Mouse (Mus musculus): Measurements from ENCODE around the gene Mtss1l. TPM values are rescaled to one million over a fixed set of nuclear protein-coding genes. Genes with fewer than 3 reads are reported as not detected.
"Not testable (repeated sequence)": the region's sequence is repeated elsewhere in the genome, so short reads cannot be mapped to it uniquely, and the experiment has no call there.

Mtss1l gene
- polyA plus RNA-seq, 1 experiment from 2014 or later, result 11.2 TPM

GRCm38 (mm10) chr8:110775316-110775715, 54.0 kb downstream of the Mtss1l start:
- no peak overlapping the region for H3K4me2 ChIP-seq (replicated peaks; ENCODE audit: low read depth, low read length)
- no peaks in the 10 kb centered on the region for H3K36me3 ChIP-seq (ENCODE audit: control insufficient read depth, insufficient read depth, low read length)
- H3K9me3 ChIP-seq (ENCODE audit: control insufficient read depth, low read length), result 0 out of 2 replicates have a peak, but pooled peaks cover 3% of the 10 kb centered on the region
- ATAC-seq (ENCODE audit: low FRiP score, low TSS enrichment), result no peak
- no peaks in the 10 kb centered on the region for H3K27me3 ChIP-seq (ENCODE audit: control insufficient read depth, insufficient read depth, low read length)
- H3K27ac ChIP-seq (ENCODE audit: low read depth, low read length), result no peak overlapping the region
- no peaks in the 10 kb centered on the region for H3K4me1 ChIP-seq (ENCODE audit: control insufficient read depth, insufficient read depth, low read length)
- no peak overlapping the region for H3K9ac ChIP-seq (ENCODE audit: low read depth, low read length)
- 79% methylated on average over 8 of the region's 8 CpGs for WGBS
- H3K4me3 ChIP-seq (ENCODE audit: low read length), result no peak overlapping the region

- Histone ChIP-seq H3K9me3 (ENCODE audit: control insufficient read depth, low read length) (0 out of 2 replicates have a peak, but pooled peaks cover 3% of the 10 kb centered on the region), H3K27ac (ENCODE audit: low read depth, low read length) (no peak overlapping the region), H3K4me1 (ENCODE audit: control insufficient read depth, insufficient read depth, low read length) (no peaks in the 10 kb centered on the region), H3K4me3 (ENCODE audit: low read length) (no peak overlapping the region), H3K4me2 (replicated peaks; ENCODE audit: low read depth, low read length) (no peak overlapping the region), H3K9ac (ENCODE audit: low read depth, low read length) (no peak overlapping the region), H3K36me3 (ENCODE audit: control insufficient read depth, insufficient read depth, low read length) (no peaks in the 10 kb centered on the region), H3K27me3 (ENCODE audit: control insufficient read depth, insufficient read depth, low read length) (no peaks in the 10 kb centered on the region)
- 72% methylated on average over 3 of the region's 3 CpGs for WGBS
- ATAC-seq (ENCODE audit: low FRiP score, low TSS enrichment), result no peak
Measured at GRCm38 (mm10) chr8:110775721-110776120, 54.4 kb downstream of the Mtss1l start.

- H3K9me3 ChIP-seq (ENCODE audit: control insufficient read depth, low read length), result 0 out of 2 replicates have a peak, but pooled peaks cover 3% of the 10 kb centered on the region
- no peak overlapping the region for H3K9ac ChIP-seq (ENCODE audit: low read depth, low read length)
- no peaks in the 10 kb centered on the region for H3K36me3 ChIP-seq (ENCODE audit: control insufficient read depth, insufficient read depth, low read length)
- no peak overlapping the region for H3K4me2 ChIP-seq (replicated peaks; ENCODE audit: low read depth, low read length)
- WGBS, result 94% methylated on average over 3 of the region's 3 CpGs
- no peak overlapping the region for H3K4me3 ChIP-seq (ENCODE audit: low read length)
- no peaks in the 10 kb centered on the region for H3K4me1 ChIP-seq (ENCODE audit: control insufficient read depth, insufficient read depth, low read length)
- ATAC-seq (ENCODE audit: low FRiP score, low TSS enrichment), result no peak
- H3K27me3 ChIP-seq (ENCODE audit: control insufficient read depth, insufficient read depth, low read length), result no peaks in the 10 kb centered on the region
- H3K27ac ChIP-seq (ENCODE audit: low read depth, low read length), result no peak overlapping the region
Measured at GRCm38 (mm10) chr8:110776335-110776734, 55.1 kb downstream of the Mtss1l start.

- WGBS, result 77% methylated on average over 13 of the region's 13 CpGs
- Histone ChIP-seq H3K27me3 (ENCODE audit: control insufficient read depth, insufficient read depth, low read length) (no peaks in the 10 kb centered on the region), H3K9ac (ENCODE audit: low read depth, low read length) (no peak overlapping the region), H3K4me2 (replicated peaks; ENCODE audit: low read depth, low read length) (no peak overlapping the region), H3K27ac (ENCODE audit: low read depth, low read length) (no peak overlapping the region), H3K36me3 (ENCODE audit: control insufficient read depth, insufficient read depth, low read length) (no peaks in the 10 kb centered on the region), H3K4me3 (ENCODE audit: low read length) (no peak overlapping the region), H3K4me1 (ENCODE audit: control insufficient read depth, insufficient read depth, low read length) (no peaks in the 10 kb centered on the region), H3K9me3 (ENCODE audit: control insufficient read depth, low read length) (no peaks in the 10 kb centered on the region)
- no peak for ATAC-seq (ENCODE audit: low FRiP score, low TSS enrichment)
Measured at GRCm38 (mm10) chr8:110779924-110780718, 58.8 kb downstream of the Mtss1l start.

- no peaks in the 10 kb centered on the region for H3K36me3 ChIP-seq (ENCODE audit: control insufficient read depth, insufficient read depth, low read length)
- H3K4me1 ChIP-seq (ENCODE audit: control insufficient read depth, insufficient read depth, low read length), result no peaks in the 10 kb centered on the region
- no peak overlapping the region for H3K4me3 ChIP-seq (ENCODE audit: low read length)
- H3K27me3 ChIP-seq (ENCODE audit: control insufficient read depth, insufficient read depth, low read length), result no peaks in the 10 kb centered on the region
- WGBS, result 62% methylated on average over 2 of the region's 2 CpGs
- no peak overlapping the region for H3K9ac ChIP-seq (ENCODE audit: low read depth, low read length)
- ATAC-seq (ENCODE audit: low FRiP score, low TSS enrichment), result no peak
- H3K27ac ChIP-seq (ENCODE audit: low read depth, low read length), result no peak overlapping the region
- H3K4me2 ChIP-seq (replicated peaks; ENCODE audit: low read depth, low read length), result no peak overlapping the region
- no peaks in the 10 kb centered on the region for H3K9me3 ChIP-seq (ENCODE audit: control insufficient read depth, low read length)
Measured at GRCm38 (mm10) chr8:110785366-110785765, 64.1 kb downstream of the Mtss1l start.

GRCm38 (mm10) chr8:110786501-110786900, 65.2 kb downstream of the Mtss1l start:
- not testable (repeated sequence) for ATAC-seq (ENCODE audit: low FRiP score, low TSS enrichment); H3K36me3 ChIP-seq (ENCODE audit: control insufficient read depth, insufficient read depth, low read length); H3K27ac ChIP-seq (ENCODE audit: low read depth, low read length); H3K9ac ChIP-seq (ENCODE audit: low read depth, low read length); H3K4me3 ChIP-seq (ENCODE audit: low read length); H3K27me3 ChIP-seq (ENCODE audit: control insufficient read depth, insufficient read depth, low read length); H3K9me3 ChIP-seq (ENCODE audit: control insufficient read depth, low read length); H3K4me2 ChIP-seq (replicated peaks; ENCODE audit: low read depth, low read length); H3K4me1 ChIP-seq (ENCODE audit: control insufficient read depth, insufficient read depth, low read length)
- 77% methylated on average over 7 of the region's 7 CpGs for WGBS

GRCm38 (mm10) chr8:110786934-110787333, 65.7 kb downstream of the Mtss1l start:
- Histone ChIP-seq H3K4me2 (replicated peaks; ENCODE audit: low read depth, low read length) (no peak overlapping the region), H3K27ac (ENCODE audit: low read depth, low read length) (no peak overlapping the region), H3K4me1 (ENCODE audit: control insufficient read depth, insufficient read depth, low read length) (0 out of 2 replicates have a peak, but pooled peaks cover 2% of the 10 kb centered on the region), H3K4me3 (ENCODE audit: low read length) (no peak overlapping the region), H3K36me3 (ENCODE audit: control insufficient read depth, insufficient read depth, low read length) (no peaks in the 10 kb centered on the region), H3K9me3 (ENCODE audit: control insufficient read depth, low read length) (no peaks in the 10 kb centered on the region), H3K27me3 (ENCODE audit: control insufficient read depth, insufficient read depth, low read length) (no peaks in the 10 kb centered on the region), H3K9ac (ENCODE audit: low read depth, low read length) (no peak overlapping the region)
- no peak for ATAC-seq (ENCODE audit: low FRiP score, low TSS enrichment)
- WGBS, result 76% methylated on average over 8 of the region's 8 CpGs

- Histone ChIP-seq H3K27me3 (ENCODE audit: control insufficient read depth, insufficient read depth, low read length) (no peaks in the 10 kb centered on the region), H3K36me3 (ENCODE audit: control insufficient read depth, insufficient read depth, low read length) (no peaks in the 10 kb centered on the region), H3K9ac (ENCODE audit: low read depth, low read length) (no peak overlapping the region), H3K4me1 (ENCODE audit: control insufficient read depth, insufficient read depth, low read length) (0 out of 2 replicates have a peak, but pooled peaks cover 2% of the 10 kb centered on the region), H3K27ac (ENCODE audit: low read depth, low read length) (no peak overlapping the region), H3K9me3 (ENCODE audit: control insufficient read depth, low read length) (no peaks in the 10 kb centered on the region), H3K4me2 (replicated peaks; ENCODE audit: low read depth, low read length) (no peak overlapping the region), H3K4me3 (ENCODE audit: low read length) (no peak overlapping the region)
- 84% methylated on average over 9 of the region's 9 CpGs for WGBS
- no peak for ATAC-seq (ENCODE audit: low FRiP score, low TSS enrichment)
Measured at GRCm38 (mm10) chr8:110787411-110787954, 66.2 kb downstream of the Mtss1l start.

GRCm38 (mm10) chr8:110788981-110789380, 67.7 kb downstream of the Mtss1l start:
- WGBS, result 65% methylated on average over 12 of the region's 12 CpGs
- H3K36me3 ChIP-seq (ENCODE audit: control insufficient read depth, insufficient read depth, low read length), result no peaks in the 10 kb centered on the region
- no peaks in the 10 kb centered on the region for H3K9me3 ChIP-seq (ENCODE audit: control insufficient read depth, low read length)
- H3K9ac ChIP-seq (ENCODE audit: low read depth, low read length), result no peak overlapping the region
- H3K27ac ChIP-seq (ENCODE audit: low read depth, low read length), result no peak overlapping the region
- no peak overlapping the region for H3K4me2 ChIP-seq (replicated peaks; ENCODE audit: low read depth, low read length)
- H3K4me1 ChIP-seq (ENCODE audit: control insufficient read depth, insufficient read depth, low read length), result 0 out of 2 replicates have a peak, but pooled peaks cover 2% of the 10 kb centered on the region
- no peak for ATAC-seq (ENCODE audit: low FRiP score, low TSS enrichment)
- H3K27me3 ChIP-seq (ENCODE audit: control insufficient read depth, insufficient read depth, low read length), result no peaks in the 10 kb centered on the region
- no peak overlapping the region for H3K4me3 ChIP-seq (ENCODE audit: low read length)

Measured in kidney, embryonic 14.5 days (tissue).